Mouse (Mus musculus) CH12.LX (cell line): ENCODE measurements around the gene Fut11. TPM values are rescaled to one million over a fixed set of nuclear protein-coding genes. Genes with fewer than 3 reads are reported as not detected.

Source experiments
- DNase-seq: peaks from one replicate; pipeline ENCODE4 v3.0.0-alpha.2; 2013; ENCODE audit errors: extremely low read depth
- H3K27ac ChIP-seq: 2 replicates; pipeline ENCODE4 v1.5.1; 2012; ENCODE audit warnings: low read depth, mild to moderate bottlenecking, control low read depth, moderate library complexity; ENCODE audit not compliant: insufficient read depth
- H3K27me3 ChIP-seq: replicated peaks from 2 replicates; pipeline ENCODE3; 2012; ENCODE audit warnings: inconsistent platforms
- H3K36me3 ChIP-seq, 2 experiments: replicated peaks in 1 of 2; 2 replicates each; pipeline versions ENCODE3 to v1.6.1; 2012; ENCODE audit warnings: inconsistent platforms in 1 of 2, low read length in 1 of 2, mild to moderate bottlenecking in 1 of 2, mixed read lengths in 1 of 2, moderate library complexity in 1 of 2; ENCODE audit not compliant: control insufficient read depth in 1 of 2, insufficient read depth in 1 of 2
- H3K4me1 ChIP-seq, 2 experiments: 2 replicates each; pipeline ENCODE4 v1.6.1; 2012; ENCODE audit warnings: inconsistent platforms in 1 of 2, moderate library complexity in 1 of 2; ENCODE audit not compliant: insufficient read depth in 2 of 2, control insufficient read depth in 1 of 2
- H3K4me2 ChIP-seq: 2 replicates; pipeline ENCODE4 v1.6.1; 2012; ENCODE audit warnings: low read depth, mild to moderate bottlenecking, control low read depth; ENCODE audit not compliant: poor library complexity, insufficient read depth, severe bottlenecking
- H3K4me3 ChIP-seq, 3 experiments: fragments of 150-350 bp in 1 of 3; sonication (generic) in 1 of 3; replicated peaks in 1 of 3; 2 replicates each; pipeline versions ENCODE3 to v1.5.1; 2011 to 2012; ENCODE audit warnings: low read depth in 2 of 3, low read length in 2 of 3, mild to moderate bottlenecking in 2 of 3, moderate library complexity in 2 of 3, control low read depth in 1 of 3, improper control_type of control experiment in 1 of 3, inconsistent platforms in 1 of 3, mixed read lengths in 1 of 3; ENCODE audit not compliant: poor library complexity in 1 of 3
- H3K79me2 ChIP-seq: replicated peaks from 2 replicates; pipeline ENCODE4 v1.6.1; 2012; ENCODE audit warnings: mild to moderate bottlenecking, moderate library complexity; ENCODE audit not compliant: control insufficient read depth, poor library complexity, insufficient read depth, severe bottlenecking; ENCODE audit errors: extremely low read depth
- H3K9ac ChIP-seq: 2 replicates; pipeline ENCODE4 v1.6.1; 2012; ENCODE audit warnings: low read depth, mild to moderate bottlenecking, control low read depth, moderate library complexity; ENCODE audit not compliant: insufficient read depth
- H3K9me3 ChIP-seq: replicated peaks from 2 replicates; pipeline ENCODE3; 2012; ENCODE audit warnings: low read length, inconsistent platforms, mixed read lengths
- BHLHE40 ChIP-seq: IDR thresholded peaks from 2 replicates; pipeline ENCODE4 v1.6.1; 2011; ENCODE audit warnings: mild to moderate bottlenecking, low read depth, low read length, improper control_type of control experiment
- CHD1 ChIP-seq: IDR thresholded peaks from 2 replicates; pipeline ENCODE4 v1.6.1; 2012; ENCODE audit warnings: low read depth, low read length, improper control_type of control experiment, inconsistent platforms
- E2F4 ChIP-seq: IDR thresholded peaks from 2 replicates; pipeline ENCODE4 v1.6.1; 2011; ENCODE audit warnings: low read depth, low read length, improper control_type of control experiment; ENCODE audit not compliant: insufficient replicate concordance
- EP300 ChIP-seq: IDR thresholded peaks from 2 replicates; pipeline ENCODE4 v1.6.1; 2011; ENCODE audit warnings: low read length, improper control_type of control experiment
- ETS1 ChIP-seq: conservative IDR thresholded peaks from 2 replicates; pipeline ENCODE4 v1.6.1; 2012; ENCODE audit warnings: low read depth, mild to moderate bottlenecking, inconsistent platforms, low read length, improper control_type of control experiment, moderate library complexity
- GABPA ChIP-seq: IDR thresholded peaks from 2 replicates; pipeline ENCODE4 v1.6.1; 2012; ENCODE audit warnings: low read depth, low read length, improper control_type of control experiment, inconsistent platforms; ENCODE audit not compliant: insufficient replicate concordance
- IRF4 ChIP-seq: IDR thresholded peaks from 2 replicates; pipeline ENCODE4 v1.6.1; 2014; ENCODE audit warnings: low read depth, mild to moderate bottlenecking, inconsistent platforms, low read length, improper control_type of control experiment
- JUN ChIP-seq: IDR thresholded peaks from 2 replicates; pipeline ENCODE4 v1.6.1; 2011; ENCODE audit warnings: low read depth, mild to moderate bottlenecking, low read length, improper control_type of control experiment, moderate library complexity; ENCODE audit not compliant: insufficient read depth
- JUND ChIP-seq: conservative IDR thresholded peaks from 2 replicates; pipeline ENCODE4 v1.6.1; 2011; ENCODE audit warnings: low read depth, low read length, improper control_type of control experiment
- KAT2A ChIP-seq: IDR thresholded peaks from 2 replicates; pipeline ENCODE4 v1.6.1; 2012; ENCODE audit warnings: low read length, improper control_type of control experiment, inconsistent platforms; ENCODE audit not compliant: insufficient replicate concordance
- MAFK ChIP-seq: IDR thresholded peaks from 2 replicates; pipeline ENCODE4 v1.6.1; 2011; ENCODE audit warnings: low read length, improper control_type of control experiment; ENCODE audit not compliant: insufficient replicate concordance
- MAX ChIP-seq: IDR thresholded peaks from 2 replicates; pipeline ENCODE4 v1.6.1; 2011; ENCODE audit warnings: low read length, improper control_type of control experiment
- MAZ ChIP-seq: IDR thresholded peaks from 2 replicates; pipeline ENCODE4 v1.6.1; 2012; ENCODE audit warnings: low read depth, mild to moderate bottlenecking, inconsistent platforms, low read length, improper control_type of control experiment, moderate library complexity
- MEF2A ChIP-seq: IDR thresholded peaks from 2 replicates; pipeline ENCODE4 v1.6.1; 2014; ENCODE audit warnings: low read depth, mild to moderate bottlenecking, inconsistent platforms, low read length, improper control_type of control experiment, borderline replicate concordance
- MXI1 ChIP-seq: IDR thresholded peaks from 2 replicates; pipeline ENCODE4 v1.6.1; 2011; ENCODE audit warnings: mild to moderate bottlenecking, low read depth, low read length, improper control_type of control experiment
- NELFE ChIP-seq: IDR thresholded peaks from 2 replicates; pipeline ENCODE4 v1.6.1; 2011; ENCODE audit warnings: low read depth, low read length, improper control_type of control experiment
- NRF1 ChIP-seq: IDR thresholded peaks from 2 replicates; pipeline ENCODE4 v1.6.1; 2014; ENCODE audit warnings: low read depth, mild to moderate bottlenecking, inconsistent platforms, low read length, improper control_type of control experiment, moderate library complexity
- PAX5 ChIP-seq: IDR thresholded peaks from 2 replicates; pipeline ENCODE4 v1.6.1; 2012; ENCODE audit warnings: low read length, inconsistent platforms, mixed read lengths
- POLR2A ChIP-seq: IDR thresholded peaks from 2 replicates; pipeline ENCODE4 v1.6.1; 2011; ENCODE audit warnings: low read depth, mild to moderate bottlenecking, improper control_type of control experiment, low read length
- RAD21 ChIP-seq: IDR thresholded peaks from 2 replicates; pipeline ENCODE4 v1.6.1; 2011; ENCODE audit warnings: low read depth, mild to moderate bottlenecking, low read length, improper control_type of control experiment, moderate library complexity
- SIN3A ChIP-seq: IDR thresholded peaks from 2 replicates; pipeline ENCODE4 v1.6.1; 2012; ENCODE audit warnings: low read length, improper control_type of control experiment, inconsistent platforms
- TBP ChIP-seq: conservative IDR thresholded peaks from 2 replicates; pipeline ENCODE4 v1.6.1; 2011; ENCODE audit warnings: low read depth, low read length, improper control_type of control experiment
- TCF12 ChIP-seq: IDR thresholded peaks from 2 replicates; pipeline ENCODE4 v1.6.1; 2014; ENCODE audit warnings: low read depth, mild to moderate bottlenecking, inconsistent platforms, low read length, improper control_type of control experiment
- UBTF ChIP-seq: IDR thresholded peaks from 2 replicates; pipeline ENCODE4 v1.6.1; 2012; ENCODE audit warnings: low read depth, mild to moderate bottlenecking, inconsistent platforms, low read length, improper control_type of control experiment, moderate library complexity
- USF1 ChIP-seq: IDR thresholded peaks from 2 replicates; pipeline ENCODE4 v1.6.1; 2014; ENCODE audit warnings: low read depth, mild to moderate bottlenecking, inconsistent platforms, low read length, improper control_type of control experiment
- USF2 ChIP-seq: conservative IDR thresholded peaks from 2 replicates; pipeline ENCODE4 v1.6.1; 2011; ENCODE audit warnings: low read depth, low read length, improper control_type of control experiment
- ZKSCAN1 ChIP-seq: IDR thresholded peaks from 2 replicates; pipeline ENCODE4 v1.6.1; 2012; ENCODE audit warnings: low read depth, inconsistent platforms, low read length, improper control_type of control experiment, borderline replicate concordance
- ZMIZ1 ChIP-seq: IDR thresholded peaks from 2 replicates; pipeline ENCODE4 v1.6.1; 2012; ENCODE audit warnings: low read depth, mild to moderate bottlenecking, inconsistent platforms, low read length, improper control_type of control experiment
- dilution Hi-C: fragments of 300-500 bp; cut with MboI; formaldehyde crosslinking; loops from 2 replicates; pipeline ENCODE4 v1.14.3; 2020; ENCODE audit warnings: low sequenced_read_pairs; ENCODE audit not compliant: extremely low pct_unique_long_range_greater_than_20kb, extremely low pct_ligation_motif_present
- in situ Hi-C: fragments of 300-500 bp; cut with MboI; formaldehyde crosslinking; loops from 3 replicates; pipeline ENCODE4 v1.14.3; 2019; ENCODE audit warnings: low sequenced_read_pairs, low pct_ligation_motif_present, low pct_unique_long_range_greater_than_20kb, mixed read lengths
- polyA plus RNA-seq: library from polyadenylated mRNA; unstranded; fragments of >175 nt; gene quantifications from 2 replicates; pipeline ENCODE4 v1.2.1, GENCODE M21; 2012; ENCODE audit warnings: low read depth; ENCODE audit not compliant: insufficient read length
- total RNA-seq, 2 experiments: library from RNA; depleted of rRNA; stranded (reverse); fragments of 300-350 nt in 1 of 2; fragments of >200 nt in 1 of 2; gene quantifications; 2 replicates each; pipeline ENCODE4 v1.2.3; 2012 to 2014

The Fut11 gene
- total and polyA plus RNA-seq, 3 experiments = 2.9 to 3.8 (median 3.7) TPM

GRCm38 (mm10) chr14:20707201-20708190 lies 12.7 kb downstream of the Fut11 start, which contains the start of gene Zswim8 (continued):
- TF ChIP-seq ETS1 (peak; percentile 57), BHLHE40 (peak; percentile 74), RAD21 (no peak), MAX (peak; percentile 78; the same call in 1 of the 2 replicates), TBP (no peak; the same call in 1 of the 2 replicates), CHD1 (no peak), SIN3A (peak; percentile 99), JUN (no peak), MXI1 (peak; percentile 94), IRF4 (peak; percentile 37; the same call in 1 of the 2 replicates), ZMIZ1 (peak; percentile 58), NELFE (peak; percentile 86), E2F4 (no peak), USF2 (no peak; the same call in 1 of the 2 replicates), PAX5 (no peak), EP300 (no peak), POLR2A (peak; percentile 79), MEF2A (peak; percentile 3), TCF12 (0 out of 2 replicates have a peak, but pooled peaks have one; percentile 49)

DNA sequence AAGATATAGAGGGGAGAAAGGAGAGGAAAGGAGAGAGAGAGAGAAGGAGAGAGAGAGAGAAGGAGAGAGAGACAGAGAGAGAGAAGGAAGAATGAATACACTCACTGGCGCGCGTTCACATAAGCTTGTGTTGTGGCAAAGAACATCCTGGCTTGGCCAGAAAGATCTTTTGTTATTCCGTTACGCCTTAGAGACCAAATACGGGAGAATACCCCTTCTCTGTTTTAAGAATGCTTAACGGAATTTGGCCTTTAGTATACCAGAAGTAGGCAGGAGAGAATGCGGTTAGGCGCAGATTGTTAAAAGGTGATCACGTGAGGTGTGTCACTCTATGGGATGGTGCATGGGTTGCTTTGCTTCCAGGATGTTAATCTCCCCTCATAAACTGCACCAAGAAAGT lies 13.5 kb downstream of the Fut11 start:
- dilution Hi-C loops (no loop called here), in situ Hi-C loops (no loop called here)
- DNase-seq = no peak

More for the DNA sequence above, 13.5 kb downstream of the Fut11 start:
- Histone ChIP-seq H3K27me3 (no peaks in the 10 kb centered on the region), H3K4me2 (peak overlapping the region; percentile 64), H3K9me3 (no peaks in the 10 kb centered on the region), H3K4me1 (peaks cover 0 to 33% of the 10 kb centered on the region in 2 experiments; a peak in 2 of 4 replicates), H3K4me3 (peak overlapping the region; percentile 81 to 87 (median 84))
- TF ChIP-seq MAZ (no peak), USF2 (peak; percentile 61), ZKSCAN1 (no peak), BHLHE40 (peak; percentile 76), SIN3A (peak; percentile 70; the same call in 1 of the 2 replicates), GABPA (no peak), NRF1 (no peak), KAT2A (no peak), JUND (no peak), CHD1 (no peak), MAX (no peak), USF1 (peak; percentile 41; the same call in 1 of the 2 replicates), UBTF (0 out of 2 replicates have a peak, but pooled peaks have one; percentile 14), MAFK (no peak), IRF4 (no peak), RAD21 (no peak)
- TF ChIP-seq, all 38 proteins: peak for 5
- peaks cover 15% of the 10 kb centered on the region for H3K79me2 ChIP-seq
- peak overlapping the region; percentile 83 for H3K9ac ChIP-seq
- H3K27ac ChIP-seq = no peak overlapping the region
- peaks cover 36 to 53% of the 10 kb centered on the region in 2 experiments for H3K36me3 ChIP-seq
